Mouse (Mus musculus): ENCODE measurements around the gene Pom121.

GRCm38 (mm10) chr5:135435039-135435438 is 40.7 kb upstream of the Pom121 start:
- TF ChIP-seq CTCF (IDR thresholded peaks at IDR 0.05; ENCODE audit: control insufficient read depth, insufficient read depth, low read length) (no peak), POLR2A (IDR thresholded peaks at IDR 0.05; ENCODE audit: borderline replicate concordance, control insufficient read depth, low read depth, low read length) (no peak)
